Mouse (Mus musculus): Measurements from ENCODE around the gene Gadd45gip1.
A peak's percentile ranks its signal among the peaks of the same experiment; 100 is the strongest.

The Gadd45gip1 gene

GRCm38 (mm10) chr8:84847684-84848435, 16.5 kb downstream of the Gadd45gip1 start:
- no peak for DNase-seq (ENCODE audit: low read depth, low spot score)

- no peak for DNase-seq (ENCODE audit: low read depth, low spot score)
Measured at GRCm38 (mm10) chr8:84856434-84856833, 25.1 kb downstream of the Gadd45gip1 start.

- DNase-seq (ENCODE audit: low read depth, low spot score) = peak; percentile 95
Measured at GRCm38 (mm10) chr8:84856864-84857441, 25.6 kb downstream of the Gadd45gip1 start, which contains the start of gene Farsa. Gene Farsa, plus strand, starts transcription at chr8:84856989.

- DNase-seq (ENCODE audit: low read depth, low spot score) = peak; percentile 46
Measured at GRCm38 (mm10) chr8:84871376-84872308, 40.3 kb downstream of the Gadd45gip1 start, which contains the start of gene Syce2. Gene Syce2, plus strand, starts transcription at chr8:84872111.

GRCm38 (mm10) chr8:84872309-84872965, 41.1 kb downstream of the Gadd45gip1 start:
- DNase-seq (ENCODE audit: low read depth, low spot score) = peak; percentile 18

GRCm38 (mm10) chr8:84873016-84873415, 41.7 kb downstream of the Gadd45gip1 start:
- DNase-seq (ENCODE audit: low read depth, low spot score) = no peak

- no peak for DNase-seq (ENCODE audit: low read depth, low spot score)
Measured at GRCm38 (mm10) chr8:84874339-84874738, 43.0 kb downstream of the Gadd45gip1 start.

GRCm38 (mm10) chr8:84877297-84878035, 46.1 kb downstream of the Gadd45gip1 start:
- no peak for DNase-seq (ENCODE audit: low read depth, low spot score)

- no peak for DNase-seq (ENCODE audit: low read depth, low spot score)
Measured at GRCm38 (mm10) chr8:84878915-84879314, 47.6 kb downstream of the Gadd45gip1 start.

GRCm38 (mm10) chr8:84884728-84885127, 53.4 kb downstream of the Gadd45gip1 start:
- DNase-seq (ENCODE audit: low read depth, low spot score) = no peak

All from forelimb bud, embryonic 11.5 days (tissue).